Mouse (Mus musculus) heart, adult 2 months (tissue): ENCODE measurements around the gene Il17d.

Experiments used
- CTCF ChIP-seq: fragments of 200-600 bp; IDR thresholded peaks from 2 replicates; pipeline ENCODE4 v1.8.1; 2022; ENCODE audit warnings: antibody characterized with exemption, mild to moderate bottlenecking, moderate library complexity
- POLR2A ChIP-seq: fragments of 200-500 bp; IDR thresholded peaks from 2 replicates; pipeline ENCODE4 v1.6.1; 2011; ENCODE audit warnings: mild to moderate bottlenecking, low read depth, low read length, control low read depth; ENCODE audit not compliant: insufficient read depth

- TF ChIP-seq POLR2A (no peak), CTCF (no peak)
These were observed 17.7 kb downstream of the Il17d start for GRCm38 (mm10) chr14:57542231-57542630.
